Mouse (Mus musculus) megakaryocyte, embryonic 14.5 days (primary cell): ENCODE results near the gene Eps8. TPM values are rescaled to one million over a fixed set of nuclear protein-coding genes. Genes with fewer than 3 reads are reported as not detected.
A peak's percentile ranks its signal among the peaks of the same experiment; 100 is the strongest.

ENCODE experiments used
- H3K27me3 ChIP-seq: replicated peaks from 2 replicates; pipeline ENCODE3; 2012; ENCODE audit warnings: inconsistent platforms
- H3K36me3 ChIP-seq: replicated peaks from 2 replicates; pipeline ENCODE3; 2012; ENCODE audit warnings: low read length, inconsistent platforms, mixed read lengths
- H3K4me1 ChIP-seq: 2 replicates; pipeline ENCODE4 v1.6.1; 2012; ENCODE audit warnings: inconsistent platforms
- H3K4me3 ChIP-seq: replicated peaks from 2 replicates; pipeline ENCODE3; 2012; ENCODE audit warnings: moderate library complexity, mild to moderate bottlenecking, inconsistent platforms
- H3K9me3 ChIP-seq: 2 replicates; pipeline ENCODE4 v1.6.1; 2012; ENCODE audit warnings: inconsistent platforms
- FLI1 ChIP-seq: IDR thresholded peaks from 2 replicates; pipeline ENCODE4 v1.6.1; 2012; ENCODE audit warnings: low read length, inconsistent platforms, mixed read lengths
- GATA1 ChIP-seq: IDR thresholded peaks from 3 replicates; pipeline ENCODE4 v1.6.1; 2012; ENCODE audit warnings: mixed read lengths, low read length, inconsistent platforms, borderline replicate concordance
- polyA plus RNA-seq: library from polyadenylated mRNA; stranded (reverse); fragments of >175 nt; gene quantifications from 2 replicates; pipeline ENCODE4 v1.2.3, GENCODE M21; 2012; ENCODE audit warnings: low replicate concordance; ENCODE audit not compliant: insufficient read depth

Eps8 gene
- polyA plus RNA-seq, 1 experiment: 0.47 TPM

DNA sequence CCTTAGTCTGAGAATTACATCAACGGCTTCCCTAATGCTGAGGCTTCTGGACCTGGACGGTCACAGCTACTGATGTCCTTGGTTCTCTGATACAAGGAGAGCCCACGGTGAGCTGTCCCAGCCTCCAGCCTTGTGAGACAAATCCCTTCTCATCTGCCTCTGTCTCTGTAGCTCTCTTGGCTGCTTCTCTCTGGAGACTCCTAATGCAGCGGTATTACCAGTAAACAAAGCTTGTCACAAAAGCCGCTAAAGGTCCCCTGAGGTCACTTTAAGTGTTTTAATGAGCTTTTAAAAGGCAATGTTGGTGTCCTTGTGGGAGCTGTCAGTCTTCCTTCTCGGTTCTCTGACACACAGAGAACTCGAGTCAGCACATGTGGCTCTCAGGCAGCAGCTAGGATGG lies 56.4 kb downstream of the Eps8 start:
- Histone ChIP-seq H3K9me3 (peaks cover 8% of the 10 kb centered on the region), H3K4me1 (no peaks in the 10 kb centered on the region), H3K36me3 (no peaks in the 10 kb centered on the region), H3K4me3 (no peak overlapping the region), H3K27me3 (peaks cover 2% of the 10 kb centered on the region)
- TF ChIP-seq FLI1 (no peak), GATA1 (no peak)

DNA sequence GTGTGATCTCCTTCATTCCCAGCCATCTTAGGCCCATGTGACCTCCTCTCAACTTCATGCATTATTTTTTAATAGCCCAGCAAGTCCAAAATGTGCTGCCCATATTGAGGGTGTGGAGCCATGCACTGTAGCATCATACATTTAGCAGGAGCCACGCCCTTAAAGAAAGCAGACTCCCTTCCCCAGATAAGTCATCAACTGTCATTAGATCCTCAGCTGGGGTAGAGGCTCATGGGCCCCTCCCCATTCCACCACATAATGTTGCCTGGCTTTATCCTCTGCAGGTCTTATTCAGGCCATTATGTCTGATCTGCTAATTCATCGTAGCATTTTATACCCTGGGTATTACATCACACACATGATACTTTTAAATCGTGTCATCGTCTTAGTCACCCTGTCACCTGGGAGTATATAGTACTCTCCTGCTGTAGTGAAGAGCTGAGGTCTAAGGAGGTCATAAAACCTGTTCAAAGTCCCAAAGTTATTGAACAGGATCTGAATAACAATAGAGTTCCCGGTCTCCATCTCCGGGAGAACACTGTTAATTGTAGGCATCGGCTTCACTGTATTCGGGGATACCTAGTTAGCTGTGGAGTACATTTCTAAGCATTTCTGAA lies 57.1 kb downstream of the Eps8 start:
- TF ChIP-seq FLI1 (no peak), GATA1 (no peak)
- H3K9me3 ChIP-seq: peaks cover 11% of the 10 kb centered on the region
- no peak overlapping the region for H3K4me3 ChIP-seq
- no peaks in the 10 kb centered on the region for H3K4me1 ChIP-seq
- H3K36me3 ChIP-seq: no peaks in the 10 kb centered on the region
- peaks cover 2% of the 10 kb centered on the region for H3K27me3 ChIP-seq

DNA sequence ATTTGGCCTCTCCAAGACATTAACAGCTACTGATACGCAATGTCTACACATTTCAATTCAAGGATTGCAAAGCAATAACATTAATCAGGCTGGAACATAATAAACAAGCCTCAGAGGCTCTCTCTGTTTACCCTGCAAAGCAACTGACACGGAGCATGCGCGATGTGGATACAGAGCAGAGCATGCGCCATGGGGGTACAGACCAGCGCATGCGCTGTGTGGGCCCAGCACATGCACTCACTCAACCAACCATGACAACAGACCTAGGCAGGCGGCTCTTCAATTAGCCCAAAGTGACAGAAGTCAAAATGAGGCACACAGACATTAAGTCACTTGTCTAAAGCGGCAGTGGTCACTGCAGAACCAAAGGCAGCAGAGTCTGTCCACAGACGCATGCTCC lies 62.1 kb downstream of the Eps8 start:
- Histone ChIP-seq H3K4me1 (no peaks in the 10 kb centered on the region), H3K4me3 (no peak overlapping the region), H3K27me3 (no peaks in the 10 kb centered on the region), H3K36me3 (no peaks in the 10 kb centered on the region), H3K9me3 (peaks cover 7% of the 10 kb centered on the region)
- TF ChIP-seq GATA1 (no peak), FLI1 (no peak)

DNA sequence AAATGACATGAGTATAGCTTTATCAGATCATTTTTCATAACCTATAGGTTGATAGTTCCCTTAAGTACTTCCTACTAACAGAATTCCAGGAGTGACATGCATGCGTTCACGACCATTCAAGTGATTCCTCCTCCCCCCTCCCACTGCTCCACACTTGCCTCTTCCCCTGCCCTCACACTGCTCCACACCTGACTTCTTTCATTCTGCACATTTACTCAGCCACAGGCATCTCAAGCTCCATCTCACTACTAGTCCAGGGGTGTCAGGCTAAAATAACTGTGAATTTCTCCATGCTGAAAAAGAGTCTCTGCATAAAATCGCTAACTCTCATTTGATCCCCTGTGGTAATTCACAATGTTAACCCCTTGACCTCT lies 65.4 kb downstream of the Eps8 start:
- Histone ChIP-seq H3K36me3 (no peaks in the 10 kb centered on the region), H3K27me3 (no peaks in the 10 kb centered on the region), H3K4me3 (no peak overlapping the region), H3K9me3 (peaks cover 7% of the 10 kb centered on the region), H3K4me1 (no peaks in the 10 kb centered on the region)
- TF ChIP-seq FLI1: no peak
- no peak for TF ChIP-seq GATA1

DNA sequence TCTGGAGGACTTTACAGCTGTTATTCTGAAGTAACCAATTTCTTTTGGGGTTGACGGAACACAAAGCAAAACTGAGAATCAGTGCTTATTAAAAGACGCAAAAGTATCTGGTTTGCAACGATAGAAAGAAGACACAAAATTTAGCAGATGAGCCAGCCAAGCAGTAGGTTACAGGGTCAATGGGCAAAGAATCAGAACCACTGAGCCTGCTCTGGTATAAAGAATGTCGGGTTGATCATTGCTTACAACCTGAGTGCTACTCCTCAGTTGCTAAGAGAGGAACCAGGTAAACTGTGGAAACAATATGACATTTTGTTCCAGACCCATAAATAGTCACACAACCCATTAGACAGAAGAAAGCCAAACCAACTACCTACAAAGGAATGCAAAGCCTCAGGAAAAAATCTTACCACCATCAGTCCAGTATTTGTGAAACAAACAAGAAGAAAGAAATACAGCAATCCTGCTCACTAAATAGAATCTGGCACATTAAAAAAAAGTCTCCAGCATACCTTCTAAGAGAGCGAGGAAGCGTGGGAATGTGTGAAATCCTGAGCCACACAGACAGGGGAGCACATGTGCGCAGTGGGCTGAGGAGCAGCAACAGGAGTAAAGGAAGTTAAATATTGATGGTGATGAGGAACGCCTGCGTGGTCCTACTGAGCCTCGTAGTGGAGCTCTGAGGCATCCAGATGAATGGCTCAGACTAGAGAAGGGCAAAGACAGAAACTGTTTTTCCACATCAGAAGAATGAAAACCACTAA lies 66.0 kb downstream of the Eps8 start:
- Histone ChIP-seq H3K9me3 (peaks cover 4% of the 10 kb centered on the region; the same call in 1 of the 2 replicates), H3K27me3 (no peaks in the 10 kb centered on the region), H3K36me3 (no peaks in the 10 kb centered on the region), H3K4me1 (no peaks in the 10 kb centered on the region), H3K4me3 (no peak overlapping the region)
- TF ChIP-seq GATA1 (no peak), FLI1 (no peak)

DNA sequence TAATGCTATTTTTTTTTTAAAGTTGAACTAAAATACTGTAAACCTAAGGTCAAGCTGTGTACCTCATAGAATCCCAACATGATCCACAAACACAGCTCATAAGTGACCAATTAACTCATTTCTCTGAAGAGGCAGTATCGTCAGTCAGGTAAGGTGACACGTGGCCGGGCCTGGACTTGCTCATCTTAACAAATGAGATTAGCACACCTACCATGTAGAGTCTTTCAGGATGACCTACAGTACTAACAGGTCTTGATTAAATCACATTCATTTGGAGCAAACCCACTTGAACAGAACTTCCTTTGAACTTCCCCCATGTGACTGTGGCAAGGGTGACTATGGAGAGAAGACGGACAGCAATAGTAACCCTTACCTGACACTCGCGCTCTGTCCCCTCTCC lies 66.8 kb downstream of the Eps8 start:
- H3K4me3 ChIP-seq: no peak overlapping the region
- no peaks in the 10 kb centered on the region for H3K36me3 ChIP-seq
- H3K27me3 ChIP-seq: no peaks in the 10 kb centered on the region
- no peaks in the 10 kb centered on the region for H3K4me1 ChIP-seq
- 0 out of 2 replicates have a peak, but pooled peaks cover 4% of the 10 kb centered on the region for H3K9me3 ChIP-seq
- no peak for TF ChIP-seq GATA1
- TF ChIP-seq FLI1: no peak

DNA sequence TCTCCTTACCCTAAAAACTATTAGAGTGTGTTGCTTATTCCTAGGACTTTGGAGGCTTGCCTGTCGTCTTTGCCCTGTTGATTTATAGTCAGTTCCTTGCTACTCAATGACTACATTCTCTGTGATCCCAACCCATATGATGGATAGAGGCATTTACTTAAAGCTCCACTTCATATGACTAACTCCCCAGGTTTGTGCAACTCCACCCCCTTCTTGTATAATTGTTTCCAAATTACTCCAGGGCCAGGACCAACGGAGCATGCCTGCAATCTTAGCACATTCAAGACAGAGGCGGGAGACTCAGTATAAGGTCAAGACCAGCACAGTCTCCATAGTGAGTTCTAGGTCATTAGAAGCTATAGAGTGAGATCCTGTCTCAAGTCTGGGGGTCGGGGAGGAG lies 69.4 kb downstream of the Eps8 start:
- TF ChIP-seq GATA1 (no peak), FLI1 (no peak)
- peaks cover 4% of the 10 kb centered on the region for H3K27me3 ChIP-seq
- no peaks in the 10 kb centered on the region for H3K36me3 ChIP-seq
- H3K9me3 ChIP-seq: peaks cover 6% of the 10 kb centered on the region
- no peak overlapping the region for H3K4me3 ChIP-seq
- peaks cover 3% of the 10 kb centered on the region; the same call in 1 of the 2 replicates for H3K4me1 ChIP-seq

DNA sequence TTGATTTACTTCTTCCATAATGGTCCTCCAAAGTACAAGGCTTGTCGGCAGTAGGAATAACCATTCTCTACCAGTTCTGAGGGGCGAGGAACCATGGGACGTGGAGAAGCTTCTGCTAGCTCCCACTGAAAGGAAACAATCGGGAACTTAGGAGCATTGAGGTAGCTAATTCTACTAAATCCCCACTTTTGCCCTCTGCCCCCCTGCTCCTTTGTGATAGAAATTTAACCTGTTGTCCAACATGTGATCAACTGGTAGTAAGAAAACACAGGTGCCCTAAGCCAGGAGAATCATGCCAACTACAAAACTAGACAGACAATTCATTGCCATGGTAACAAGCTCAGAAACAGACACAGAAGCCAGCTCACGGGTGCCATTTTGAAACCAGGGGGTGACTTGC lies 71.6 kb downstream of the Eps8 start:
- Histone ChIP-seq H3K27me3 (peaks cover 4% of the 10 kb centered on the region), H3K4me3 (no peak overlapping the region), H3K9me3 (peaks cover 6% of the 10 kb centered on the region), H3K4me1 (peaks cover 3% of the 10 kb centered on the region; the same call in 1 of the 2 replicates), H3K36me3 (no peaks in the 10 kb centered on the region)
- TF ChIP-seq FLI1: no peak
- TF ChIP-seq GATA1: no peak

DNA sequence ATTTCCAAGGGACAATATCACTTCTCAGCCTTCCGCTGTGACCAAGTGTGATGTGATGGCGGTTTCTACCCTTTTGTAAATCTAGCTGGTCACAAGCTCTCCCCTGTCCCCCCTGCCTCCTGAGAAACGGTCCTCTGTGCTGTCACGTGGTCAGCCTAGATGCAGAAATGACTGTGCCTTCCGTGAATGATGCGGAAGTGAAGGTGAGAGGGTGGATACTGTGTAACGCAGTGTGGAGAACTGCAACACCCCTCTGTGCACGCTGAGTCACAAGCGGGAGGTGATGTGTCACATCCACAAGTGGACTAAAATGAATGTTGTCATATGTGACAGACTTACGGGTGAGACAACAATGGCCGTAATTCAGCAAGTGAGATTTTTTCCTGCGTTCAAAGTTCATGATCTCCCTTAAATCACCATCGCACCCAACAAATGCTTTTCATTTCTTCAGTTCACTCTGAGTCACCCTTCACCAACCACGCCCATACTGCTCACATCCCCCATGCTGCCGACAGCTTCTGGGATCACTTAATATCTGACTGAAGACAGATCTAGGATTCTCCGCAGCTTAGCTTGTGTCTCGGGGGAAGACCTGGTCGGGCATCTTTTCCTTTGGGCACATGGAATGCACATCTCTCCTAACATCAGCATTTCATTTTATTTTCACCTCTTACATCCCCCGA lies 72.3 kb downstream of the Eps8 start:
- H3K4me3 ChIP-seq: peak overlapping the region; percentile 73
- no peaks in the 10 kb centered on the region for H3K36me3 ChIP-seq
- no peak for TF ChIP-seq GATA1
- no peak for TF ChIP-seq FLI1
- peaks cover 4% of the 10 kb centered on the region for H3K27me3 ChIP-seq
- peaks cover 6% of the 10 kb centered on the region for H3K9me3 ChIP-seq
- peaks cover 5% of the 10 kb centered on the region for H3K4me1 ChIP-seq
